Mouse (Mus musculus) erythroblast, adult 5-6 weeks (primary cell): ENCODE results near the gene Timm22. TPM values are rescaled to one million over a fixed set of nuclear protein-coding genes. Genes with fewer than 3 reads are reported as not detected.

Experiments used
- total RNA-seq, 2 experiments: library from RNA; stranded (forward) in 1 of 2; stranded (reverse) in 1 of 2; fragments of 150-400 nt in 1 of 2; fragments of 200-764, 138-1000 nt in 1 of 2; gene quantifications; 2 replicates each; pipeline versions ENCODE4 v1.2.3 to v1.2.4; 2015 to 2017; ENCODE audit warnings: low replicate concordance in 2 of 2

The Timm22 gene
- total RNA-seq, 2 experiments from 2014 or later, result 1.6 to 5.4 TPM

Other genes with a start within 250 kb of the Timm22 start
- gene Vps53, start 227.3 kb upstream of the Timm22 start, total RNA-seq (2015; ENCODE audit: low replicate concordance), result 9.4 and 14.6 TPM in 2 replicates
- 13.0 and 13.1 TPM in 2 replicates for gene Vps53, start 227.3 kb upstream of the Timm22 start, total RNA-seq (2017; ENCODE audit: low replicate concordance)
- gene Fam57a, start 227.3 kb upstream of the Timm22 start, total RNA-seq (2015; ENCODE audit: low replicate concordance), result 1.5 and 3.6 TPM in 2 replicates
- gene Fam57a, start 227.3 kb upstream of the Timm22 start, total RNA-seq (2017; ENCODE audit: low replicate concordance), result 0.17 and 3.5 TPM in 2 replicates
- not detected in 2 replicates for gene Dbil5, start 189.3 kb upstream of the Timm22 start, total RNA-seq (2015; ENCODE audit: low replicate concordance)
- gene Dbil5, start 189.3 kb upstream of the Timm22 start, total RNA-seq (2017; ENCODE audit: low replicate concordance), result not detected in 2 replicates
- gene Gemin4, start 189.3 kb upstream of the Timm22 start, total RNA-seq (2015; ENCODE audit: low replicate concordance), result 2.9 TPM in 1 of 2 replicates, not detected in the other
- gene Gemin4, start 189.3 kb upstream of the Timm22 start, total RNA-seq (2017; ENCODE audit: low replicate concordance), result 0.42 TPM in 1 of 2 replicates, not detected in the other
- gene Mrm3, start 163.2 kb upstream of the Timm22 start, total RNA-seq (2015; ENCODE audit: low replicate concordance), result 2.7 and 4.2 TPM in 2 replicates
- gene Mrm3, start 163.2 kb upstream of the Timm22 start, total RNA-seq (2017; ENCODE audit: low replicate concordance), result 3.2 and 4.7 TPM in 2 replicates
- 12.1 and 31.5 TPM in 2 replicates for gene Glod4, start 163.2 kb upstream of the Timm22 start, total RNA-seq (2015; ENCODE audit: low replicate concordance)
- gene Glod4, start 163.2 kb upstream of the Timm22 start, total RNA-seq (2017; ENCODE audit: low replicate concordance), result 16.7 and 55.0 TPM in 2 replicates
- 5.0 and 9.0 TPM in 2 replicates for gene Nxn, start 7.8 kb upstream of the Timm22 start, total RNA-seq (2015; ENCODE audit: low replicate concordance)
- gene Nxn, start 7.8 kb upstream of the Timm22 start, total RNA-seq (2017; ENCODE audit: low replicate concordance), result 3.2 and 3.7 TPM in 2 replicates
- 7.5 and 7.9 TPM in 2 replicates for gene Abr, start 215.4 kb downstream of the Timm22 start, total RNA-seq (2015; ENCODE audit: low replicate concordance)
- gene Abr, start 215.4 kb downstream of the Timm22 start, total RNA-seq (2017; ENCODE audit: low replicate concordance), result 14.9 and 15.8 TPM in 2 replicates